Mouse (Mus musculus) Patski (cell line): ENCODE results near the gene Ankdd1a. TPM values are rescaled to one million over a fixed set of nuclear protein-coding genes. Genes with fewer than 3 reads are reported as not detected.
A peak's percentile ranks its signal among the peaks of the same experiment; 100 is the strongest.

Experiments used
- ATAC-seq: fragments of 100-300 bp; one replicate; pipeline ENCODE4 v1.8.0; 2021
- CTCF ChIA-PET: fragments of 350-600 bp; sonication (Branson Sonifier 250); formaldehyde crosslinking; loops from one replicate; lab custom pipeline; 2022; ENCODE audit warnings: inconsistent platforms; lab: Charles Lee
- POLR2A ChIA-PET: fragments of 350-600 bp; sonication (Branson Sonifier 250); formaldehyde crosslinking; loops from one replicate; lab custom pipeline; 2022; ENCODE audit warnings: antibody characterized with exemption, inconsistent platforms; lab: Charles Lee
- DNase-seq: peaks from one replicate; pipeline ENCODE4 v3.0.0-alpha.2; 2011; ENCODE audit warnings: low read depth, low spot score
- H3K27me3 ChIP-seq: fragments of 371-371 bp; one replicate; pipeline ENCODE4 v1.5.1; 2021
- CTCF ChIP-seq: fragments of 100-300 bp; IDR thresholded peaks from one replicate; pipeline ENCODE4 v1.5.1; 2021
- in situ Hi-C: fragments of 300-500 bp; cut with MboI; formaldehyde crosslinking; loops from 3 replicates; pipeline ENCODE4 v1.11.1; 2018; ENCODE audit warnings: low pct_unique_long_range_greater_than_20kb, mixed read lengths
- polyA plus RNA-seq: library from polyadenylated mRNA; unstranded; gene quantifications from one replicate; pipeline ENCODE4 v1.2.3, GENCODE M21; 2021

Gene Ankdd1a
- polyA plus RNA-seq: not detected

DNA sequence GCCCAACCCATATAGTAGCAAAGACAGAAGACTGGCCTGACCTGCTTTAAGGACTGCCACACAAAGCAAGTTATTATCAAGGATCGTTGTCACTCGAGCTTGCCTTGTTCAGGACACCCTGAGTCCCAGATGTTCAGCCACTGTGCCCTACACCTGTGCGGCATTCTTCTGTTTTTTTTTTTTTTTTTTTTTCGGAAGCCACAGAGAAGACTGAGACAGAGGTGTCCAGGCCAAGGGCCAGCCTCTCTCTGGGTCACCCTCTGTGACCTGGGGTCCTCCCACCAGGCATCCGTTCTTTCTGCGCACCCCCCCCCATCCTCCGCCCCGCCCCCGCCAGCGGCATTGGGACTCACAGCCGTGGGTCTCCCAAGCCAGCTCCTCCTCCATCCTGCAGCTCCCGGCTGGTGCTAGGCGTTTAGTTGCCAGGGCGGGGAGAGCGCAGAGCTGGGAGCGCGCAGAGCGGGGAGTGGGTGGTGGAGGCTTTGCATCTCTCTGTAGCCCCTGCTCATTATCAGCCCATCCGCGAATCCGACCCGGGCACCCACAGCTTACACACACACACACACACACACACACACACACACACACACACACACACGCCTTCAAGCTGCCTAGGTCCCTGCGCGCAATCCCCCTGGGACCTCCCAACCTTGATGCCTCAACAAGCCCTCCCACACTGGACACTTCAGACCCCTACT lies at the start of gene Ankdd1a:
Gene Ankdd1a, minus strand, starts transcription at position 387 of the 698 bp plus-strand sequence.
- in situ Hi-C loops: loop anchor here (5.0 to 10.0 kb wide), 2 partner anchors 62 to 145 kb away; partner anchors contain the start of genes Oaz2 and Plekho2
- H3K27me3 ChIP-seq: no peaks in the 10 kb centered on the region
- DNase-seq (no peak), ATAC-seq (no peak)
- CTCF ChIA-PET: interaction anchor here (1.2 to 2.1 kb wide), 3 partner anchors 61 to 82 kb away, joined by 3 to 9 read pairs (median 3); partner anchors contain the start of gene Plekho2
- no peak for TF ChIP-seq CTCF
- POLR2A ChIA-PET: interaction anchor here (0.9 kb wide), 1 partner anchor 25 kb away, joined by 3 read pairs; no protein-coding TSS in a partner anchor

DNA sequence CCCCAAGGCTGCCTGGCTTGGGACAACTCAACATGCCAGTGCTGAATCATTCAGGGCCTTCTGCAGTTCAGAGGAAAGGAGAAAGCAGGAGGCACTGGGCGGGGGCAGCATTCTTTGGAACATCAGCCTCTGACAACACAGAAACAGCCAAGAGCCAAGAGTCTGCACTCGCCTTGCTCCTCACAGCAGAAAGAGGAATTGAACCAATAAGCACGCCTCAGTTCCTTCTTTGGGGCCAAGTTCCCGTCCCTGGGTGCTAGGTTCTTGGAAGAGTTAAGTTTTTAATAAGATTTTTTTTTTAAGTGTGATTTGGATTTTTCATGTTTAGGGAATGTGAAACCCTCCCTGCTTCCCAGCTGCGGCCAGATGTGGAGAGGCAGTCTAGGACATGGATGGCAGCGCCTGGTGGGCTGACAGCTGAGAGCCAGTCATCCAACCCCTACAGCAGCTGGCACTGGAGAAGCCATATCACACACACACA lies 49.5 kb upstream of the Ankdd1a start:
- no peak for ATAC-seq

DNA sequence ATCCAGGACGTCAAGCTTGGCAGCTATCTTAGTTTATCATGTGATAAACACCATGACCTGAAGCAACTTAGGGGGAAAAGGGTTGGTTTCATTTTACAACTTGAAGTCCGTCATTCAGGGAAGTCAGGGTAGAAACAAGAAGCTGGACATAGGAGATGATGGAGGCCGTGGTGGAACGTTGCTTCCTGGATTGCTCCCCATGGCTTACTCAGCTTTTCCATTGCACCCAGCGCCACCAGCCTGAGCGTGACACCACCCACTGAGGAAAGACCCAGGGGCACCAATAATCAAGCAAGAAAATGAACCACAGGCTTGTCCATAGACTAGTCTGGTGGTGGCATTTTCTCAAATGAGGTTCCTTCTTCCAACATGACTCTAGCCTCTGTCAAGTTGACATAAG lies 48.8 kb upstream of the Ankdd1a start:
- ATAC-seq: no peak
- no peaks in the 10 kb centered on the region for H3K27me3 ChIP-seq
- CTCF ChIA-PET: interaction anchor here (0.9 to 1.3 kb wide), 3 partner anchors 9 to 20 kb away, joined by 3 to 5 read pairs (median 3); no protein-coding TSS in a partner anchor
- DNase-seq: no peak
- in situ Hi-C loops: no loop called here
- POLR2A ChIA-PET: interaction anchor here (1.0 kb wide), 1 partner anchor 8 kb away, joined by 4 read pairs; no protein-coding TSS in a partner anchor
- no peak for TF ChIP-seq CTCF

More for the DNA sequence above, 49.5 kb upstream of the Ankdd1a start:
- CTCF ChIA-PET: interaction anchor here (1.3 kb wide), 2 partner anchors 9 to 45 kb away, joined by 3 to 5 read pairs; no protein-coding TSS in a partner anchor
- POLR2A ChIA-PET: no interaction called here
- no peak for TF ChIP-seq CTCF
- DNase-seq: no peak
- H3K27me3 ChIP-seq: no peaks in the 10 kb centered on the region
- in situ Hi-C loops: no loop called here

DNA sequence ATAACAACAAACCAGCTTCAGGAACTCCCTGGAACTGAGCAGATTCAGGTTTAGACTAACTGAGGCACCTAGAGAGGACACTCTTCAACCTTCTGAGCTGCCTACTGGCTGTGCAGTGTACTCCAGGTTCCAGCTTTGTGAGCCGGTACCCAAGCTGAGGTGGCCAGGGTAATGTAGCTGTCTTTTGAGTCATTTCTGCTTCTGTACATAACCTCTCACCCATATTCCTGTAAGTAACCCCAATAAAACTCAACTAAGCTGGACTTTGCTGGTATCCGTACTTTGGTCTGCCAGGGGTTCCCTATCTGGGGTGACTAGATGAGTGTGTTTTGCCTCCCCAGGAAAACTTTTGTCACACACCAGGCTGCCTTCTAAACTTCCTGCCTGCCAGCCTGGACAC lies 44.7 kb upstream of the Ankdd1a start:
- DNase-seq (no peak), ATAC-seq (no peak)
- TF ChIP-seq CTCF: no peak
- POLR2A ChIA-PET: no interaction called here
- in situ Hi-C loops: no loop called here
- no peaks in the 10 kb centered on the region for H3K27me3 ChIP-seq
- CTCF ChIA-PET: interaction anchor here (1.8 kb wide), 1 partner anchor 11 kb away, joined by 4 read pairs; no protein-coding TSS in a partner anchor

DNA sequence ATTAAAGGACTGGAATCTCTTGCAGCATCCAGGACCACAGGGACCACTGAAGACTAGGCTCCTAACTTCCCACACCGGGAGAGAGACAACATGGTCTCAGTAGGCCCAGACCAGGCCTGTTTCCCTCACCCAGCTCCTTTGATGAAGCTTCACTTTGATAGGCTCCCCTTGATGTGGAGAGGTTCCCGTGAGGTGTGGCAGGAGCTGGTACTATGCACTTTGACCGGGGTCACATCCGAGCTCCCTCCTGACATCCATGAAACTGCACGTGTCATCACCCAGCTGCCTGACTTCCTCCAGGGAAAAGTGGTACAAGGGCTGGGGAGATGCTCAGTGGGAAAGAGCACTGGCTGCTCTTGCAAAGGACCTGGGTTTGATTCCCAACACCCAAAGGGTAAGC lies 43.1 kb upstream of the Ankdd1a start:
- POLR2A ChIA-PET: interaction anchor here (0.8 kb wide), 1 partner anchor 11 kb away, joined by 3 read pairs; no protein-coding TSS in a partner anchor
- in situ Hi-C loops: no loop called here
- ATAC-seq: no peak
- no peak for DNase-seq
- CTCF ChIA-PET: no interaction called here
- no peak for TF ChIP-seq CTCF
- H3K27me3 ChIP-seq: no peaks in the 10 kb centered on the region

DNA sequence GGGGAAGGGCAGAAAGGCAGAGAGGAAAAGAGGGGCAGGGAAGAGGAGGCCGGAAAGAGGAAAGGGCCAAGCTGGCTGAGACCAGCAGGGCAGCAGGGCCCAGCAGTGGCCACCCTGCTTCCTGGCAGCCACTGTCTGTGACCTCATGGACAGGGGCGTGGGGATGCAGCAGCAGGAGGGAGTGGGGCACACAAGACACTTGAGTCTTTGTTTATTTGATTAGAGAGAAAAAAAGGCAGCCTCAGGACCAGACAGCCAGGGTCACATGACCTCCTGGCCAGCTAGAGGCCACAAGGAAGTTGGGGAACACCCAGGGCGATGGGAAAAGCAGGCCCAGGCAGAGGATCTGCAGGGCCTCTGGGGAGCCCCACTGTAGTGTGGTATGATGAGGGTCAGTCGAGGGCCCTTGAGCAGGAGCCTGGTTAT lies 42.1 kb upstream of the Ankdd1a start:
- no peak for TF ChIP-seq CTCF
- ATAC-seq: peak; percentile 8
- POLR2A ChIA-PET: no interaction called here
- DNase-seq: no peak
- CTCF ChIA-PET: interaction anchor here (1.4 to 2.0 kb wide), 2 partner anchors 12 to 15 kb away, joined by 4 to 6 read pairs; no protein-coding TSS in a partner anchor
- H3K27me3 ChIP-seq: no peaks in the 10 kb centered on the region
- in situ Hi-C loops: no loop called here

DNA sequence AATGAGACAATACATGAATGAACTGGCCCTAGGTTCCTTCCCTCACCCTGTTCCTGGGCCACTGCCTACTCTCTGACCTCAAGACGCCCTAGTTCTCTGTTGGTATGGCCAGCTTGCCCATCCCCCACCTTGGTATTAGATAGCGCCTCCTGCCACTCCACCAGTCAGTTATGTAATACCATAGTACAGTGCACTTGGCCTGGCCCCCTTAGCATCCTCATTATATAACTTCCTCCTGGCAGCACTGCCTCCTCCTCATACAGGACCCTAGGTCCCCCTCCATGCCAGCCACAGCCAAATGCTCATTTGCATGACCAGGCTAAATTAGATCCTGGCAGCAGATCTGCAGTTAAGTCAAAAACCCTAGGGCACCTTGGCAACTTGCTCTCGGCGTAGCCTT lies 41.0 kb upstream of the Ankdd1a start:
- H3K27me3 ChIP-seq: no peaks in the 10 kb centered on the region
- no peak for TF ChIP-seq CTCF
- DNase-seq (no peak), ATAC-seq (no peak)
- ChIA-PET POLR2A (no interaction called here), CTCF (interaction anchor here (1.0 to 2.0 kb wide), 3 partner anchors 9 to 37 kb away, joined by 3 to 6 read pairs (median 3); no protein-coding TSS in a partner anchor)
- in situ Hi-C loops: no loop called here

DNA sequence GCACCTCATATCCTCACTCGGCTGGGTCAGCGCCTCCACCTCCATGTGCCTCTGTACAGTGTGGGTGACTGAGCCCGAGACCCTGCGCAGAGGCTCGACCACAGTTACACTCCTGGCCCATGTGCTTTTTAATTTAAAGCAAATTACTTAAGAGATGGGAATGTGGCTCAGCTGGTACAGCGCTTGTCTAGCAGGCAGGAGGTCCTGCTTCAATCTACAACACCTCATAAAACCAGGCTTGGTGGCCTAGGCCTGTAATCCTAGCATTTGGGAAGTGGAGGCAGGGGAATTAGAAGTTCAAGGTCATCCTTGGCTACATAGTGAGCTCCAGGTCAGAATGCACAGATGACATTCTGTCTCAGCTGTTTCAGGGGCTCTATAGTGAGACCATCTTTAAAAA lies 38.8 kb upstream of the Ankdd1a start:
- CTCF ChIA-PET: no interaction called here
- POLR2A ChIA-PET: no interaction called here
- DNase-seq: no peak
- no peak for ATAC-seq
- no peak for TF ChIP-seq CTCF
- in situ Hi-C loops: no loop called here
- H3K27me3 ChIP-seq: no peaks in the 10 kb centered on the region

DNA sequence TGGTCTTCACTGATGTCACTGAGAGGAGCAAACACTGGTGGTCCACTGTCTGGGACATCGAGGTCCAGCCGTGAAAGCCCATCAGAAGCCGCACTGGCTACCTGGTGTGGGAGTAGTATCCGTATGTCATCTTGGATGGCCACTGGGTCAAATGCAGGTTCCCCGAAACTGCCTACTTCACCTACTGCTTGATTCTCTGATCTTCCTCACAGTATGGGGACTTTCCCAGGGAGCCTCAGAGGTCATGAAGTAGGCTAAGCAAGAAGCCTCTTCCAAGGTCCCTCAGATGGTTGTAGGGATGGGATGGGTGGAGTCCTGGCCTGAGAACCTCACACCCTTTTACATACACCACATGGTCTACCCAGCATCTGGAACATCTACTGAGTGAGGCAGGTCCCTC lies 37.0 kb upstream of the Ankdd1a start:
- no peaks in the 10 kb centered on the region for H3K27me3 ChIP-seq
- TF ChIP-seq CTCF: no peak
- ChIA-PET CTCF (no interaction called here), POLR2A (no interaction called here)
- in situ Hi-C loops: no loop called here
- DNase-seq (no peak), ATAC-seq (no peak)

DNA sequence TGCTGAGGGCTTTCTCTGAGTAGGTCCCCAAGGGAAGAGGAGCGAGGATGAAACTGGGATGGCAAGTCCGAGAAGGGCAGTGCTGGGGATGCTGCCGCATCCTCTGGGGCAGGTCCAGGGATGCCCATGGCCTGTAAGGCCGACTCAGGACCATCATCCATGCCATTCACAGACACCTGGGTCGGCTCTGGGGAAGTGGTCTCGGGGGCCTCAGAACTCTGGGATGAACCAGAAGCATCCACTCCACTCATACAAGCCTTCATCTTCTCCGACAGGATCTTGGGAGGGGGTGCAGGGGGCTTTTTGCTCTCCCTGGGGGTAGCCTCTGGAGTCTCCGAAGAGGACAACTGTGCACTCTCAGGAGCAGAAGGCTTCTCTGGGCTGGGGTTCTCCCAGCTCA lies 36.4 kb upstream of the Ankdd1a start:
- H3K27me3 ChIP-seq: no peaks in the 10 kb centered on the region
- ATAC-seq: no peak
- in situ Hi-C loops: no loop called here
- ChIA-PET POLR2A (no interaction called here), CTCF (interaction anchor here (1.4 kb wide), 1 partner anchor 10 kb away, joined by 7 read pairs; no protein-coding TSS in a partner anchor)
- no peak for DNase-seq
- no peak for TF ChIP-seq CTCF

DNA sequence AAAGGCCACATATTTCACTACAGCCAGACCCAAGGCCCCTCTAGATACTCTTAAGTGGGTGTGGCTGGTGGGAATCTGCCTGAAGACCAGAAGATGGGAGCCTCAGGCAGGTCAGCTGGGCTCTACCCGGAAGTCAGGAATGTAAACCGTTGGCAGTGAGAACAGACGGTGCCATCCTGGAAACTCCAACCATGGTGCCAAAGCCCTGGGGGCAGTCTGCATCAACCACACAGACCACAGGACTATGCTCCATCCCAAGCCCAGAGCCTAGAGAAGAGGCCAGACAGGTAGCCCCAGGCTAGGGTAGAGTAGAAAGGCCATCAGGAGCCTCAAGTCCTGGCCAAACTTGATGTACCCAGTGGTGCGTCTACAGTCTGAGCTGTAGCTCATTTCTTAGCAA lies 35.6 kb upstream of the Ankdd1a start:
- DNase-seq (no peak), ATAC-seq (no peak)
- no peak for TF ChIP-seq CTCF
- CTCF ChIA-PET: interaction anchor here (1.4 kb wide), 1 partner anchor 9 kb away, joined by 7 read pairs; no protein-coding TSS in a partner anchor
- no peaks in the 10 kb centered on the region for H3K27me3 ChIP-seq
- in situ Hi-C loops: no loop called here
- POLR2A ChIA-PET: no interaction called here
